Mouse (Mus musculus) heart, embryonic 15.5 days (tissue): Measurements from ENCODE around the gene Klhl20. TPM values are rescaled to one million over a fixed set of nuclear protein-coding genes. Genes with fewer than 3 reads are reported as not detected.
"Not testable (repeated sequence)": the region's sequence is repeated elsewhere in the genome, so short reads cannot be mapped to it uniquely, and the experiment has no call there.

Experiments used
- ATAC-seq: fragments of 200-750 bp; cut with Nextera tagmentation; replicated peaks from 2 replicates; pipeline ENCODE4 v1.8.0; 2017; ENCODE audit warnings: low read depth, moderate TSS enrichment; ENCODE audit not compliant: insufficient number of reproducible peaks, insufficient read depth, low FRiP score
- H3K27ac ChIP-seq: fragments of 300-500 bp; sonication (generic); 2 replicates; pipeline ENCODE4 v1.5.1; 2015; ENCODE audit warnings: mild to moderate bottlenecking, inconsistent platforms
- H3K27me3 ChIP-seq: fragments of 300-500 bp; sonication (generic); 2 replicates; pipeline ENCODE4 v1.6.1; 2015; ENCODE audit warnings: inconsistent platforms
- H3K36me3 ChIP-seq: fragments of 300-500 bp; sonication (generic); 2 replicates; pipeline ENCODE4 v1.6.1; 2015; ENCODE audit warnings: mild to moderate bottlenecking, inconsistent platforms
- H3K4me1 ChIP-seq: fragments of 300-500 bp; sonication (generic); replicated peaks from 2 replicates; pipeline ENCODE4 v1.6.1; 2015; ENCODE audit warnings: inconsistent platforms
- H3K4me2 ChIP-seq: fragments of 300-500 bp; sonication (generic); 2 replicates; pipeline ENCODE4 v1.6.1; 2015; ENCODE audit warnings: inconsistent platforms, mild to moderate bottlenecking, moderate library complexity
- H3K4me3 ChIP-seq: fragments of 300-500 bp; sonication (generic); 2 replicates; pipeline ENCODE4 v1.5.1; 2015; ENCODE audit warnings: mild to moderate bottlenecking, inconsistent platforms
- H3K9ac ChIP-seq: fragments of 300-500 bp; sonication (generic); 2 replicates; pipeline ENCODE4 v1.6.1; 2015; ENCODE audit warnings: mild to moderate bottlenecking, inconsistent platforms
- H3K9me3 ChIP-seq: fragments of 300-500 bp; sonication (generic); replicated peaks from 2 replicates; pipeline ENCODE4 v1.6.1; 2016; ENCODE audit warnings: inconsistent platforms
- WGBS: fragments of 180-500 bp; shearing (Covaris S2); methylation state at CpG from one replicate; pipeline ENCODE4 v1.1.7; 2015; ENCODE audit warnings: mixed read lengths; 5-methylcytosine and 5-hydroxymethylcytosine counted together
- polyA plus RNA-seq: library from polyadenylated mRNA; unstranded; fragments of >200 nt; fragmentation: Nextera tagmentation; extraction: Ambion mirVana; gene quantifications from 2 replicates; pipeline ENCODE4 v1.2.1, GENCODE M21; 2015

Klhl20 gene
- polyA plus RNA-seq = 10.2 and 13.6 TPM in 2 replicates

GRCm38 (mm10) chr1:161130726-161131664 lies at the start of gene Klhl20:
Gene Klhl20, minus strand, starts transcription at chr1:161131511.
- peak within 1 kb of the TSS; percentile 71 for H3K9ac ChIP-seq
- peaks cover 5% of the 10 kb centered on the region; the same call in 1 of the 2 replicates for H3K27me3 ChIP-seq
- peak within 1 kb of the TSS; percentile 75 for H3K4me3 ChIP-seq
- 1% methylated on average over 41 of the region's 41 CpGs for WGBS
- H3K4me2 ChIP-seq = peak within 1 kb of the TSS; percentile 71
- H3K9me3 ChIP-seq = no peaks in the 10 kb centered on the region
- H3K4me1 ChIP-seq = peaks cover 10% of the 10 kb centered on the region
- H3K36me3 ChIP-seq = no peaks in the 10 kb centered on the region
- peak; percentile 91 for ATAC-seq
- H3K27ac ChIP-seq = peak within 1 kb of the TSS; percentile 89

GRCm38 (mm10) chr1:161180674-161181073 lies 49.4 kb upstream of the Klhl20 start:
- no peaks in the 10 kb centered on the region for H3K9me3 ChIP-seq
- no peaks in the 10 kb centered on the region for H3K27me3 ChIP-seq
- H3K9ac ChIP-seq = no peak overlapping the region
- H3K36me3 ChIP-seq = no peaks in the 10 kb centered on the region
- H3K4me2 ChIP-seq = no peak overlapping the region
- WGBS = 55% methylated on average over 8 of the region's 8 CpGs
- no peaks in the 10 kb centered on the region for H3K4me1 ChIP-seq
- H3K27ac ChIP-seq = no peak overlapping the region
- no peak overlapping the region for H3K4me3 ChIP-seq
- ATAC-seq = no peak

- peaks cover 2% of the 10 kb centered on the region; the same call in 1 of the 2 replicates for H3K4me1 ChIP-seq
- peaks cover 21% of the 10 kb centered on the region for H3K27me3 ChIP-seq
- H3K9ac ChIP-seq = peak overlapping the region; percentile 44; the same call in 1 of the 2 replicates
- 1% methylated on average over 40 of the region's 40 CpGs for WGBS
- H3K9me3 ChIP-seq = no peaks in the 10 kb centered on the region
- H3K4me3 ChIP-seq = peak overlapping the region; percentile 66
- H3K27ac ChIP-seq = no peak overlapping the region
- peak overlapping the region; percentile 91 for H3K4me2 ChIP-seq
- peak; percentile 88 for ATAC-seq
- no peaks in the 10 kb centered on the region for H3K36me3 ChIP-seq
These were observed 39.3 kb upstream of the Klhl20 start for GRCm38 (mm10) chr1:161170651-161171050.

- Histone ChIP-seq H3K36me3 (no peaks in the 10 kb centered on the region), H3K9ac (no peak overlapping the region)
- ATAC-seq = no peak
These were observed 29.0 kb upstream of the Klhl20 start for GRCm38 (mm10) chr1:161160266-161160665.

GRCm38 (mm10) chr1:161159214-161159613 lies 27.9 kb upstream of the Klhl20 start, which contains the start of gene Tex50:
Gene Tex50, minus strand, starts transcription at chr1:161159314.
- H3K9ac ChIP-seq = no peak within 1 kb of the TSS
- H3K4me1 ChIP-seq = no peaks in the 10 kb centered on the region
- H3K4me3 ChIP-seq = no peak within 1 kb of the TSS
- no peak within 1 kb of the TSS for H3K27ac ChIP-seq
- H3K27me3 ChIP-seq = no peaks in the 10 kb centered on the region
- H3K4me2 ChIP-seq = no peak within 1 kb of the TSS
- 86% methylated on average over 3 of the region's 3 CpGs for WGBS
- no peaks in the 10 kb centered on the region for H3K9me3 ChIP-seq
- H3K36me3 ChIP-seq = no peaks in the 10 kb centered on the region
- ATAC-seq = no peak

More at GRCm38 (mm10) chr1:161160266-161160665, 29.0 kb upstream of the Klhl20 start:
- no peaks in the 10 kb centered on the region for H3K27me3 ChIP-seq
- H3K4me2 ChIP-seq = no peak overlapping the region
- WGBS = 48% methylated on average over 4 of the region's 4 CpGs
- no peak overlapping the region for H3K27ac ChIP-seq
- H3K4me3 ChIP-seq = no peak overlapping the region
- no peaks in the 10 kb centered on the region for H3K9me3 ChIP-seq
- H3K4me1 ChIP-seq = no peaks in the 10 kb centered on the region

- Histone ChIP-seq H3K4me2 (no peak overlapping the region), H3K27ac (no peak overlapping the region), H3K36me3 (no peaks in the 10 kb centered on the region), H3K27me3 (no peaks in the 10 kb centered on the region), H3K4me1 (no peaks in the 10 kb centered on the region), H3K4me3 (no peak overlapping the region), H3K9me3 (no peaks in the 10 kb centered on the region), H3K9ac (no peak overlapping the region)
- WGBS = 77% methylated on average over 10 of the region's 10 CpGs
- ATAC-seq = no peak
These were observed 25.2 kb upstream of the Klhl20 start for GRCm38 (mm10) chr1:161156546-161156945.

GRCm38 (mm10) chr1:161151098-161151497 lies 19.8 kb upstream of the Klhl20 start:
- Histone ChIP-seq H3K36me3 (no peaks in the 10 kb centered on the region), H3K27me3 (no peaks in the 10 kb centered on the region), H3K9ac (no peak overlapping the region), H3K27ac (no peak overlapping the region), H3K4me3 (no peak overlapping the region), H3K9me3 (no peaks in the 10 kb centered on the region), H3K4me2 (no peak overlapping the region), H3K4me1 (no peaks in the 10 kb centered on the region)
- no peak for ATAC-seq
- WGBS = 76% methylated on average over 6 of the region's 6 CpGs

GRCm38 (mm10) chr1:161147888-161148287 lies 16.6 kb upstream of the Klhl20 start:
- H3K4me2 ChIP-seq = no peak overlapping the region
- no peak overlapping the region for H3K27ac ChIP-seq
- no peaks in the 10 kb centered on the region for H3K9me3 ChIP-seq
- WGBS = 61% methylated on average over 2 of the region's 2 CpGs
- ATAC-seq = no peak
- H3K9ac ChIP-seq = no peak overlapping the region
- H3K36me3 ChIP-seq = no peaks in the 10 kb centered on the region
- H3K27me3 ChIP-seq = no peaks in the 10 kb centered on the region
- 0 out of 2 replicates have a peak, but pooled peaks cover 3% of the 10 kb centered on the region for H3K4me1 ChIP-seq
- H3K4me3 ChIP-seq = no peak overlapping the region

- not testable (repeated sequence) for H3K4me2 ChIP-seq, H3K9me3 ChIP-seq, H3K27me3 ChIP-seq, H3K4me3 ChIP-seq, ATAC-seq, H3K27ac ChIP-seq, H3K36me3 ChIP-seq, H3K9ac ChIP-seq
- peaks cover 11% of the 10 kb centered on the region; the same call in 1 of the 2 replicates for H3K4me1 ChIP-seq
- 69% methylated on average over 8 of the region's 8 CpGs for whole genome bisulfite sequencing
These were observed 14.3 kb upstream of the Klhl20 start for GRCm38 (mm10) chr1:161145611-161146010.

- H3K9me3 ChIP-seq = no peaks in the 10 kb centered on the region
- H3K27ac ChIP-seq = no peak overlapping the region
- no peak overlapping the region for H3K9ac ChIP-seq
- H3K4me1 ChIP-seq = peaks cover 11% of the 10 kb centered on the region; the same call in 1 of the 2 replicates
- WGBS = 52% methylated on average over 7 of the region's 7 CpGs
- peak overlapping the region; percentile 49; the same call in 1 of the 2 replicates for H3K4me3 ChIP-seq
- no peak for ATAC-seq
- no peaks in the 10 kb centered on the region for H3K36me3 ChIP-seq
- H3K4me2 ChIP-seq = peak overlapping the region; percentile 81
- H3K27me3 ChIP-seq = no peaks in the 10 kb centered on the region
These were observed 11.9 kb upstream of the Klhl20 start for GRCm38 (mm10) chr1:161143216-161143615.

GRCm38 (mm10) chr1:161142531-161143159 lies 11.3 kb upstream of the Klhl20 start, which contains the start of gene Ankrd45:
Gene Ankrd45, plus strand, starts transcription at chr1:161142691.
- Histone ChIP-seq H3K4me2 (peak within 1 kb of the TSS; percentile 81), H3K36me3 (no peaks in the 10 kb centered on the region), H3K4me3 (peak within 1 kb of the TSS; percentile 49), H3K9ac (peak within 1 kb of the TSS; percentile 44), H3K4me1 (peaks cover 11% of the 10 kb centered on the region; the same call in 1 of the 2 replicates), H3K27ac (no peak within 1 kb of the TSS), H3K9me3 (no peaks in the 10 kb centered on the region), H3K27me3 (no peaks in the 10 kb centered on the region)
- peak; percentile 74; the same call in 1 of the 2 replicates for ATAC-seq
- WGBS = 6% methylated on average over 33 of the region's 33 CpGs
